Mouse (Mus musculus): ENCODE measurements around the gene Pim2. TPM values are rescaled to one million over a fixed set of nuclear protein-coding genes. Genes with fewer than 3 reads are reported as not detected.
A peak's percentile ranks its signal among the peaks of the same experiment; 100 is the strongest.
"Not testable (repeated sequence)": the region's sequence is repeated elsewhere in the genome, so short reads cannot be mapped to it uniquely, and the experiment has no call there.

The Pim2 gene
- polyA plus RNA-seq, 1 experiment from 2014 or later: 4.8 TPM

DNA sequence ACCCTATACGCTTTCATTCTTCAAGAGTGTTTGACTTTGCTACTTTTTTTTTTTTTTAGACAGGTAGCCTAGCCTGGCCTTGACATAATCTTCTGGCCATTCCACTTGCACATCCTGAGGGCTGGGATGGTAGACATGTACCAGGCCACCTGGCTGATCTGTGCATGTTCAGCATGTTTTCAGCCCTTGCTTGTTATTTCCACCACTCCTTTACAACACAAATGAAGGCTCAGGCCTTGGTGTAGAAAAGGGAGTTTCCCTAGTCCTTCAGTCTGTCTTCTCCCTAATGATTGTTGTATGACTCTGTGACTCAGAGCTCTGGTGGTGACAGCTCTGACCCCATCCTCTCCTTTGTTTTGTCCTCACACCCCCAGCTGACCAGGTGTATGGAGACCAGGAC lies 10.9 kb upstream of the Pim2 start:
- Histone ChIP-seq H3K36me3 (peaks cover 19% of the 10 kb centered on the region), H3K4me3 (no peak overlapping the region), H3K4me2 (replicated peaks) (no peak overlapping the region), H3K9me3 (no peaks in the 10 kb centered on the region), H3K9ac (no peak overlapping the region), H3K27me3 (no peaks in the 10 kb centered on the region), H3K27ac (no peak overlapping the region), H3K4me1 (no peaks in the 10 kb centered on the region)
- no peak for ATAC-seq (ENCODE audit: low FRiP score, low read depth)
- 85% methylated on average over 1 of the region's 1 CpGs for WGBS

- Histone ChIP-seq H3K4me1 (no peaks in the 10 kb centered on the region), H3K9ac (no peak overlapping the region), H3K36me3 (peaks cover 24% of the 10 kb centered on the region), H3K4me3 (no peak overlapping the region), H3K4me2 (replicated peaks) (no peak overlapping the region), H3K27ac (no peak overlapping the region), H3K27me3 (no peaks in the 10 kb centered on the region), H3K9me3 (no peaks in the 10 kb centered on the region)
- 66% methylated on average over 2 of the region's 2 CpGs for WGBS
- ATAC-seq (ENCODE audit: low FRiP score, low read depth): no peak
These were observed 9.6 kb upstream of the Pim2 start for GRCm38 (mm10) chrX:7868506-7868905.

GRCm38 (mm10) chrX:7869826-7870225 lies 8.2 kb upstream of the Pim2 start:
- WGBS: 41% methylated on average over 3 of the region's 3 CpGs
- Histone ChIP-seq H3K4me2 (replicated peaks) (no peak overlapping the region), H3K27ac (no peak overlapping the region), H3K27me3 (no peaks in the 10 kb centered on the region), H3K9ac (no peak overlapping the region), H3K4me3 (no peak overlapping the region), H3K9me3 (no peaks in the 10 kb centered on the region), H3K4me1 (no peaks in the 10 kb centered on the region), H3K36me3 (peaks cover 35% of the 10 kb centered on the region)
- ATAC-seq (ENCODE audit: low FRiP score, low read depth): no peak

DNA sequence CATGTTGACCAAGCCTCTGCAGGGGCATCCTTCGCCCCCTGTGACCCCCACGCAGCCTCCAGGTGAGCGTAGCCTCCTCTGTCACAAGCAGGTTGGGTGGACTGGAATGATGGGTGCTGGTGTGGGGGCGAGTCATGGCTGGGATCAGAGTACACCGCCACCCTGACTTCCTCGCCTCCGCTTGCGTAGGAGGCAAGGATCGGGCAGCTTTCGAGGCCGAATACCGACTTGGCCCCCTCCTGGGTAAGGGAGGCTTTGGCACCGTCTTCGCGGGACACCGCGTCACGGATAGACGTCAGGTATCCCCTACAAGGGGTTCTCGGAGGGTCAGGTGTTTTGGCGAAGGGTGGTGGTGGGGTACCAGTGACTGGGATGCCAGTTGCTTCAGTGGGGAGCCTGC lies 433 bp downstream of the Pim2 start:
- H3K9me3 ChIP-seq: no peaks in the 10 kb centered on the region
- H3K9ac ChIP-seq: peak overlapping the region; percentile 60
- peaks cover 16% of the 10 kb centered on the region for H3K36me3 ChIP-seq
- H3K4me3 ChIP-seq: peak overlapping the region; percentile 46
- no peak overlapping the region for H3K27ac ChIP-seq
- peak; percentile 48 for ATAC-seq (ENCODE audit: low FRiP score, low read depth)
- H3K4me2 ChIP-seq (replicated peaks): peak overlapping the region; percentile 89
- no peaks in the 10 kb centered on the region for H3K27me3 ChIP-seq
- WGBS: 9% methylated on average over 21 of the region's 21 CpGs
- H3K4me1 ChIP-seq: peaks cover 3% of the 10 kb centered on the region; the same call in 1 of the 2 replicates

DNA sequence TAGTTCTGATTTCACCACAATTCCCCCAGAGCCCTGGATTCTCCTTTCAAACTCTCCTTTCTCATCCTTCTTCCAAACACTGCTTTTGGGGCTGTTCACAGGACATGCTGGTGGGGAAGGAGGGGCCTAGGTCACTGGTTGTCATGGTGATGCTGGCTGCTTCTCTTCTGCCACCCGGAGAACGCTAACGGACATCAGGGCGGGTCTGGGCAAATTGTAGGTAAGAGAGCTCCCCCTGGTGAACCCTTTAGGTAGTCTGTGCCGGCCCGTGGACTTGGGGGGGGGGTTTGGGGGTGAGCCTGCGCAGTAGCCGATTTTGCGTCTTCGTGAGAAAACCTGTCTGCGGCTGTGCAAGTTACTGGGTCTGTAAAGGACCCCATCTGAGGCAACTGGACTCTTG lies 1.8 kb downstream of the Pim2 start:
- WGBS: 7% methylated on average over 11 of the region's 11 CpGs
- H3K4me3 ChIP-seq: peak overlapping the region; percentile 8
- H3K9me3 ChIP-seq: no peaks in the 10 kb centered on the region
- H3K4me2 ChIP-seq (replicated peaks): peak overlapping the region; percentile 89
- H3K27ac ChIP-seq: no peak overlapping the region
- no peak overlapping the region for H3K9ac ChIP-seq
- H3K27me3 ChIP-seq: no peaks in the 10 kb centered on the region
- H3K36me3 ChIP-seq: peaks cover 6% of the 10 kb centered on the region; the same call in 1 of the 2 replicates
- peak; percentile 42; the same call in 1 of the 2 replicates for ATAC-seq (ENCODE audit: low FRiP score, low read depth)
- H3K4me1 ChIP-seq: peaks cover 3% of the 10 kb centered on the region; the same call in 1 of the 2 replicates

GRCm38 (mm10) chrX:7883841-7884567 lies 5.9 kb downstream of the Pim2 start, which contains the start of gene Slc35a2:
Gene Slc35a2 (plus strand): TSS chrX:7884028.
- H3K4me2 ChIP-seq (replicated peaks): peak within 1 kb of the TSS; percentile 70
- ATAC-seq (ENCODE audit: low FRiP score, low read depth): peak; percentile 90
- WGBS: 12% methylated on average over 49 of the region's 49 CpGs
- peak within 1 kb of the TSS; percentile 56 for H3K9ac ChIP-seq
- peak within 1 kb of the TSS; percentile 58 for H3K4me3 ChIP-seq
- no peaks in the 10 kb centered on the region for H3K27me3 ChIP-seq
- peaks cover 3% of the 10 kb centered on the region; the same call in 1 of the 2 replicates for H3K4me1 ChIP-seq
- peaks cover 3% of the 10 kb centered on the region; the same call in 1 of the 2 replicates for H3K36me3 ChIP-seq
- no peaks in the 10 kb centered on the region for H3K9me3 ChIP-seq
- peak within 1 kb of the TSS; percentile 75; the same call in 1 of the 2 replicates for H3K27ac ChIP-seq

GRCm38 (mm10) chrX:7898211-7898610 lies 20.1 kb downstream of the Pim2 start:
- WGBS: 39% methylated on average over 13 of the region's 13 CpGs
- Histone ChIP-seq H3K4me3 (peak overlapping the region; percentile 56), H3K27me3 (no peaks in the 10 kb centered on the region), H3K9me3 (no peaks in the 10 kb centered on the region), H3K4me2 (replicated peaks) (peak overlapping the region; percentile 63), H3K9ac (peak overlapping the region; percentile 54), H3K27ac (peak overlapping the region; percentile 79; the same call in 1 of the 2 replicates), H3K36me3 (peaks cover 26% of the 10 kb centered on the region), H3K4me1 (peaks cover 6% of the 10 kb centered on the region; the same call in 1 of the 2 replicates)
- ATAC-seq (ENCODE audit: low FRiP score, low read depth): no peak

DNA sequence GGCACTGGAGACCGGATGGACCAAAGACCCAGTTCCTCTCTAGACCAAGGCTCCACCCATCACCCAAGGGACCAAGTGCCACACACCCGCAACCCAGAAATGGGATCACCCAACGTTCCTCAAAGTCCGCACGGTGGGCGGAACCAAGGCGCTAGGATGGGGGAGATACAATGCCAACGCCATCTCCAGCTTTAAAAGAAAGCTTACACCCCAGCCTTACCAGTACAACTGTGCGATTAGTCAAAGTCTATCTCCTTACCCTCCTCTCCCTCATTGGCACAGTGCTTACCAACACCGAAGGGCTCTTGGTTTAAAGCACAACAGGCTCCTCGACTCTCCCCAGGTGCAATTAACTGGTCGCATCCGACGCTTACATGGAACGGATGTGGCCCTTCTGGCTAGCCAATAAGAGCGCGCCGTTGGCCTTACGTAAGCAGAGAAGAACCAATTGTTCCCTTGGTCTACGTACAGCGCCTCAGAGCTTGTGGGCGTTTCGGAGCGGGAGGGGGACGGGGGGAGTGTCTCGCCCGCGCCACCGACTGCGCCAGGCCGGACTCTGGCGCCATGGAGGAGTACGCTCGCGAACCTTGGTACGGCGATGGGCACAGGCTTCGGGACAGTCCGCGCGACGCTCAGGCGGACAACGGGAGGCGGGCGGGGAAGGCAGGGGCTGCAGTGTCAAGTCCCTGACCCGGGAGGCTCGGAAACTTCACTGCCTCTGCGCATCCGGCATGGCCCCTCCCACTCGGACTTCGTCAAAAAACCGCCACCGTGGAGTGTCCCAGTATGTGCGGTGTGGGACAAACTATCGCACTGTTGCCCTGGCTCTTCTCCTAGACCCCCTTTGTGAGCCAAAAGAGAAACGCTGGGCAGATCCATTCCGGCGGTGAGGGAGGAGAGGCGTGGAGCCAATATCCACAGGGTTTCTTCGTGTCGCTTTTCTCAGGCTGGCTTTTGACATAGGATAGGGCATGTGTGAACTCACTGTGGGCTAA lies 21.1 kb downstream of the Pim2 start, which contains the start of the genes Pqbp1 and Timm17b:
Pqbp1 (minus strand) TSS at position 390 of the 995 bp plus-strand sequence.
Timm17b (plus strand) TSS at position 478 of the 995 bp plus-strand sequence.
- ATAC-seq (ENCODE audit: low FRiP score, low read depth): peak; percentile 99
- Histone ChIP-seq H3K9ac (peak within 1 kb of the TSS; percentile 70), H3K27me3 (no peaks in the 10 kb centered on the region), H3K27ac (peak within 1 kb of the TSS; percentile 79), H3K4me3 (peak within 1 kb of the TSS; percentile 56), H3K4me2 (replicated peaks) (peak within 1 kb of the TSS; percentile 63), H3K4me1 (peaks cover 6% of the 10 kb centered on the region; the same call in 1 of the 2 replicates), H3K9me3 (no peaks in the 10 kb centered on the region), H3K36me3 (peaks cover 19% of the 10 kb centered on the region)
- 18% methylated on average over 62 of the region's 62 CpGs for WGBS

- Histone ChIP-seq H3K36me3 (peaks cover 12% of the 10 kb centered on the region), H3K27me3 (no peaks in the 10 kb centered on the region), H3K4me2 (replicated peaks) (no peak overlapping the region), H3K9ac (no peak overlapping the region), H3K27ac (no peak overlapping the region), H3K4me1 (no peaks in the 10 kb centered on the region), H3K9me3 (no peaks in the 10 kb centered on the region), H3K4me3 (no peak overlapping the region)
- no peak for ATAC-seq (ENCODE audit: low FRiP score, low read depth)
- 86% methylated on average over 5 of the region's 5 CpGs for WGBS
These were observed 26.4 kb downstream of the Pim2 start for GRCm38 (mm10) chrX:7904441-7904840.

DNA sequence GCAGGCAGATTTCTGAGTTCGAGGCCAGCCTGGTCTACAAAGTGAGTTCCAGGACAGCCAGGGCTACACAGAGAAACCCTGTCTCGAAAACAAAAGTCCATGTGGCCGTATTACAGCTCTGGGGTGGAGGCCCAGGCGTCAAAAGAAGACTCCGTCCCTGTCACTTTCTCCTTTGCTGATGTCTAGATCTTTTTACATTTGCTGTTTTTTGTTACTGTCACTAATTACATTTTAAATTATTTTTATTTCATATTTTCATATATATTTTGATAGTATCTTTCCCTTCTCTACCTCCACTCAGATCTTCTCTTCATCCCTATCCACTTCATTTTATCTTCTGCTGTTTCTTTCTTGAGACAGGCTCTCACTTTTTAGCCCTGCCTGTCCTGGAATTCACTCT lies 29.7 kb downstream of the Pim2 start, which contains the start of gene Gm10491:
Gm10491 (minus strand) TSS at position 101 of the 400 bp plus-strand sequence.
- no peak within 1 kb of the TSS for H3K9ac ChIP-seq
- 91% methylated on average over 5 of the region's 5 CpGs for WGBS
- ATAC-seq (ENCODE audit: low FRiP score, low read depth): no peak
- no peak within 1 kb of the TSS for H3K27ac ChIP-seq
- peaks cover 12% of the 10 kb centered on the region for H3K36me3 ChIP-seq
- H3K4me3 ChIP-seq: no peak within 1 kb of the TSS
- no peak within 1 kb of the TSS for H3K4me2 ChIP-seq (replicated peaks)
- H3K4me1 ChIP-seq: no peaks in the 10 kb centered on the region
- no peaks in the 10 kb centered on the region for H3K27me3 ChIP-seq
- H3K9me3 ChIP-seq: no peaks in the 10 kb centered on the region

DNA sequence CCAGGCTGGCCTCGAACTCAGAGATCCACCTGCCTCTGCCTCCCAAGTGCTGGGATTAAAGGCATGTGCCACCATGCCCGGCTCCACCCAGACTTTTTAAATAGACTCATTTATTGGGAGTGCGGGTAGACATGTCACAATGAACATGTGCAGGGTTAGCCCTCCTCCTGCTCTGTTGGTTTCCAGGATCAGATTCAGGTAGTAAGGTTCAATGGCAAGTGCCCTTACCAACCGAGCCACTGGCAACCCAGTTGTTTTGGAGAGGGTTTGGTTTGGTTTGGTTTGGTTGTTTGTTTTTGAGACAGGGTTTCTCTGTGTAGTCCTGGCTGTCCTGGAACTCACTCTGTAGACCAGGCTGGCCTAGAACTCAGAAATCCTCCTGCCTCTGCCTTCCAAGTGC lies 31.2 kb downstream of the Pim2 start, which contains the start of gene Gm10490:
Gm10490 (plus strand) TSS at position 301 of the 400 bp plus-strand sequence.
- not testable (repeated sequence) for ATAC-seq (ENCODE audit: low FRiP score, low read depth); H3K9ac ChIP-seq; H3K9me3 ChIP-seq; H3K4me1 ChIP-seq; H3K4me3 ChIP-seq; H3K27me3 ChIP-seq; H3K4me2 ChIP-seq (replicated peaks); H3K27ac ChIP-seq
- H3K36me3 ChIP-seq: peaks cover 12% of the 10 kb centered on the region
- 93% methylated on average over 4 of the region's 4 CpGs for WGBS
